Mouse (Mus musculus): Measurements from ENCODE around the gene Pcyox1.
A peak's percentile ranks its signal among the peaks of the same experiment; 100 is the strongest.
"Not testable (repeated sequence)": the region's sequence is repeated elsewhere in the genome, so short reads cannot be mapped to it uniquely, and the experiment has no call there.

Pcyox1 gene

DNA sequence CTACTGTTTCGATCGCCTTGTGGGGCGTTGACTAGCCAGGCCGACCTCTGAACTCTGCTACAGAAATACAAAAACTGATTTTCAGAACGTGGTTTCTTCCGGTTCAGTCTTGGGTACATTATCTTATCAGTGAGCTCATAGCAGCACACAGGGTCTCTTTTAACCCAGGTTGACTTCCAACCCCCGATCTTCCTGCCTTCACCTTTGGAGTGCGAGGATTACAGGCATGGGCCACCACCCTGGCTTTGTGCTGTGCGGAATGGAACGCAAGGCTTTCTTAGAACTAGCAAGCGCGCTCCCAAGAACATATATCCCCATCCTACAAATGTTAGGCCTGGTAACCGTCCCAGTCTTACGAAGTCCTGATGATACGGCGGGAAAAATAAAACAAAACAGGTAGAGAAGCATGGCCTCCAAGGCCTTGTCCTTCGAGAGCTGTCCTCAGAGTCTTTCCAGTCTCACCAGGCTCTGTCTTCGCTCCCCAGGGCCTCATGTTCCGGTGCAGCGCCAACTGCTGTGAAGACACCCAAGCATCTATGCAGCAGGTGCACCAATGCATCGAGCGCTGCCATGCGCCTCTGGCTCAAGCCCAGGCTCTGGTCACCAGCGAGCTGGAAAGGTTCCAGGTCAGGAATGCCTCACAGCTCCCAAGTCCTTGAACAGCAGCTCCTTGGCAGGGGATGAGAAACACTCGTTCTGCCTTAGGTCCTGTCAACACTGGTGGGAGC is 30.7 kb downstream of the Pcyox1 start:
- DNase-seq (ENCODE audit: low spot score), result peak; percentile 86

DNA sequence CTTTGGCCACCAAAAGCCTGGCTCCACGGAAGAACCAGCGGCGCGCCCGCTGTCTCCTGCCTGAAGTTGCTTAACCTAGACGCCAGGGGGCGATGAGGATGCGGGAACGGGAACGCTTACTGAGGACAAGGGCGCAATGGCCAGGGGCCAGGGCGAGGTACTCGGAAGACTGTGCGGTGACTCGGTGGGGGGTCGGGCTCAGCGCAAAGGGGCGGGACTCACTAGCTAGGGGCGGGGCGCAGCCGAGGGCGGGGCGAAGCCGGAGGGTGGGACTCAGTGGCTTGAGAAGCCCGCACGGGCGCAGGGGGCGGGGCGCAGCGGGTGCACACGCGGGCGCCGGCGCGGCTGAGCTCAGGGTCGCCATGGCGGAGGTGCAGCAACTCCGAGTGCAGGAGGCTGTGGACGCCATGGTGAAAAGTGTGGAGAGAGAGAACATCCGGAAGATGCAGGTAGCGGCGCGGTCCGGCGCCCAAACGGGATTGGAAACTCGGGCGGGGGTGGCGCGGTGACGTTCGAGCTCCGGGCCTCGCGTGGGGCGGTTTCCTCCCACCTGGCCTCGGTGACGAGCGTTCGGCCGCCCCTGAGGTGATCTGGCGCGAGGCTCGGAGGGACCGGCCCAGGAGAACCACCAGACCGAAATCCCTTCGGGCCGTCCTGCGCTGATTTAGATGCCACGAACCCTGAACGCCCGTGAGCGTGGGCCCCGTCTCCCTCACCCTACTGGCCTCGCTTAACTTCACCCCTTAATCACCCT is 31.4 kb downstream of the Pcyox1 start, which contains the start of gene Fam136a:
Gene Fam136a, plus strand, starts transcription at position 276 of the 754 bp plus-strand sequence.
- DNase-seq (ENCODE audit: low spot score), result peak; percentile 98

DNA sequence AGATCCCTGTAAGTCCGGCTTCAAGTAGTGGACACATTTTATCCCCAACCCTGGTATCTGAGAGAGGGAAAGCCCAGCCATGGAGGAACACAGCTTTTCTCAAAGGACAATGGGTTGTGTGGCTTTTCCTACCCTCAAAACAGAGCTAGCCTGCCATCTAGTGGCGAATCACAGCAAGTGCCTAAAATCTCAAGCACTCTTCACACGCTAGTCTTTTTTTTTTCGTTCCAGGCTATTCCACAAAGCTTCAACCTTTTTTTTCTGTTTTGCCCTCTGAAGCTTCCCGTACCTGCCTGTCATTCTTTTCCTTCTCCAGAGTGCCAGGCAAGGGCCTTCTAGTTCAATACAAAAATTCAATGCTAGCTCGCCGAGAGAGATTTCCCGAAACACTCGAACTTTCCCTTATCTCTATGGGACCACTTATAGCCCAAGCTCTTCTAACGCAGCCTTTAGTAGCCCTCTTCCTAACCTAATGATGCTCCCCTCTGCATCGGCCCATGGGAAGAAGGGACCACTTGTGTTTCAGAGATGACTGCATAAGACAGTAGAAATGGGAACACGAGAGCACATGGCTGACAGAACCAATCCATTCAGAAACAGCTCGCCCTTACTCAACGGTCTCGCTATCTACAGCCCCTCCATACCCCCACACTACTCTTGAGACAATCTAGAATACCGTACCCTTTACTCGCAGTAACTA is 32.4 kb downstream of the Pcyox1 start:
- DNase-seq (ENCODE audit: low spot score), result peak; percentile 89

DNA sequence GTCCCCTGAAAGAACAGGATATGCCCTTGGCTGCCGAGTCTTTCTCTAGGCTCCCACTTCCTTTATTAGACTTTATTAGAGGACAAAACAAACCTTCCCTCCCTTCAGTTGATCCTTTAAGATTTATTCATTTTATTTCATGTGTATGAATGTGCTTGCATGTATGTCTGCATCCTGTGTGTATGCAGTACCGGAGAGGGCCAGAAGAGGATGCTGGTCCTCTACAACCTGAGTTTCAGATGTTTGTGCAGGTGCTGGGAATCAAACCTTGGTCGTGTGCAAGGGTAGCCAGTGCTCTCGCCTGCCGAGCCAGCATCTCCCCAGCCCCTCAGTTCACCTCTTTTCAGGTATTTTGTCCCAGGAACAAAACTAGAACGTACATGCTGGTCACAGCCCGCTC is 35.6 kb downstream of the Pcyox1 start:
- DNase-seq (ENCODE audit: low spot score), result no peak

DNA sequence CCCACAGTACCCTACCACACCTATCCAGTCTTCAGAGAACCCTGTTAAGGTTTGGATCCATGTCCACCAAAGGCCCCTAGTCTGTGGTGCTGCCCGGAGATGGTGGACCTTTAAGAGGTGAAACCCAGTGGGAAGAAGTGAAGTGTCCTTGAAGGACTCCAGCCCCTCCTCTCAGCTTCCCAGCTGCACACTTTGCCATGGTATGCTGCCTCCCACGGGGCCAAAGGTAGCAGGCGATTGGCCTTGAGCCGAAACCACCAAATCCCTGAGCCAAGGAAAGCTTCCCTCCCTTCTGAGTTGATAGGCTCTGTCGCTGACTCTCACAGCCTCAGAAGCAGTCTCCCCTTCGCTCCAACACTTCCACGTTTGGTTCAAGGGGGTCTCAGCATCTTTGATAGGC is 36.3 kb downstream of the Pcyox1 start:
- DNase-seq (ENCODE audit: low spot score), result no peak

DNA sequence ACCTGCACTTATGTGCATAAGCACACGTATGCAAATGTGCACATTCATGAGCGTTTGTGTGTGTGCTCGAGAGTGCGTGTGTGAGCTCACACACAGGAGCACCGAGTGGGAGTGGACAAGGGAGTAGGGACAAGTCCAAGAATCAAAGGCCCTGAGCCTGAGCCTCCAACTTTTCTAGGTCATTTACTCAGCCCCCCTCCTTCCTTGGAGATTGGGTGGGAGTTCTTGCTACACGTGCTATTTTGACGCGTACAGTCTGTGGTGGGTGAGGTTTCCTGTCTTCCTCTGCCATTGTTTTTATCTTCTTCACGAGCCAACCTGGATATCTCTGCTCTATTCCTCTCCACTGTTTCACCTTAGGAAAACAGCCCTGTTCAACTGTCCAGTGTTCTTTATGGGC is 40.0 kb downstream of the Pcyox1 start:
- no peak for DNase-seq (ENCODE audit: low spot score)

DNA sequence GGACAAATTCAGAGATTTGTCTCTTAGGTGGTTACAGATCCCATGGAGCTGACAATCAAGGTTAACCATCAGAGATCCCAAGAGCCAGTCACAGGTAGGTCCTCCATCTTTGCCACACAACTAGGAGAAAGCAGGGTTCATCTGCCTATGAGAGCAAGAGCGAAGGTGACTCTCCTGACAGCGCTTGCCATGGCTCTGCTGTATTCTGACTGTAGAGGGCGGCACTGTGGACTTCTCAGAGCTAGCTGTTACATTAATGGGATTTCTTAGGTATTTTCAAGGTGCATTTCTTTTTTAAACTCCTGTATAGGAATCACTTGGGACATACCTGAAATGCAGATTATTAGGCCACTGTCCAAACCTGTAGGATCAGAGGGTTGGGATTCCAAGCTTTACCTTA is 42.0 kb downstream of the Pcyox1 start:
- no peak for DNase-seq (ENCODE audit: low spot score)

DNA sequence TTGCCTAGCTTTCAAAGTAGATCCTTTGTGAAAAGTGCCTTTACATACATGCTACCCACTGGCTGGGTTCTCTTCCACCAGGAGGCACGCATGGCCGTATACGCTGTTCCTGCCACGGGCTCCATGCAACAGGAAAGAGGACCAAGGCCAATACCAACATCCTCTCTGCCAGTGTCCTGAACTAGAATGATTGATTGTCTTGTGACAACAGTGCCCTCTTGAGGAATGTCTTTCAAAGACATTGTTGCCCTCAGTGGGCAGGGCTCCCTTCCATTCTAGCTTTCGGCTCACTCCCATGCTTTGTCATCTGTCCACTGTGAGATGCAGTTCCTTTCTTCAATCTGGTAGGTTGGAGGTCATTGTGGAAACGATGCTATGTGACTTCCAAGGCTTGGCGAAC is 47.7 kb downstream of the Pcyox1 start:
- no peak for DNase-seq (ENCODE audit: low spot score)

DNA sequence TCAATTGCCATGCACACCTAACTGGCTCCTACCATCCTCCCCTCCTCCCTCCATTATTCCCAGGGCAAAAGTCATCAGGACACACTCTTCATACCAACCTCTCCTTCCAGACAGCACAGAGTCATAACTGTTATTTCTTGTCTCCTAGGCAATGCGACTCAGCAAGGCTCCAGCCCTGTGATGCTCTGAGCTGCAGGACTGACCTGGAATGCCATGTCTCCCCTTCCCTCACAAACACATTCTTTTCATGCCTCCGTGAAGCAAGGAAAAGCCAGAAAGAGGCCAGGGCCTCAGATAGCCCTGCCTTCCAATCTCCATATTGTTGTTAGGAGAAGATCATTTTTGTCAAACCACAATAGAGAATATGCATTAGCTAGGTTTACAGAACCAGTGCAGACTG is 50.9 kb downstream of the Pcyox1 start:
- no peak for DNase-seq (ENCODE audit: low spot score)

DNA sequence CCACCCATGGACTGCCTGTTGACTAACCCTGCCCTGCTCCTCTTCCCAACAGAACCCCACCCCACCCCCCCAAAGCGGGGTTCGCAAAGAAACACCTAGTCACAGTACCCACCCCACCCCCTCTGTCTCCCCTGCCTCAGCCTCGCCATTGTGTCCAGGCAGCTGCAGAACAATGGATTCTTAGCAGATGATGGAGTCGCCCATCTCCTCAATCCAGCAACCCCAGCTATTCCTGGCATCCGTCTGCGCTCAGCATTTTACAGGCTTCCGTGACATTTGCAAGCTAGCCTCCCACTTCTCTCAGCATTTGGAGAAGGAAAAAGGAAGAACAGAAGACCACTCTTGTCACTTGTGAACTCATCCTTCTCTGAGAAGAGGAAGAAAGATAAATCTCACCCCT is 53.3 kb downstream of the Pcyox1 start:
- DNase-seq (ENCODE audit: low spot score), result no peak

DNA sequence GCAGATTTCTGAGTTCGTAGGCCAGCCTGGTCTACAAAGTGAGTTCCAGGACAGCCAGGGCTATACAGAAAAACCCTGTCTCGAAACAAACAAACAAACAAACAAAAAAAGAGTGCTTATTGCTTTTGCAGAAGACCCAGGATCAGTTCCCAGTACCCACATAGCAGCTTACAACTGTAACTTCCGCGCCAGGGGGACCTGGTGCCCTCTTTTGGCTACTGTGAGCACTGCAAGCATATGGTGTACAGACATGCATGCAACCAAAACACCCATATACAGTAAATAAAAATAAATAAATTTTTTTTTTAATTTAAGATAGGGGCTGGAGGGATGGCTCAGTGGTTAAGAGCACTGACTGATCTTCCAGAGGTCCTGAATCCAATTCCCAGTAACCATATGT is 60.6 kb downstream of the Pcyox1 start:
- DNase-seq (ENCODE audit: low spot score), result not testable (repeated sequence)
